Mouse (Mus musculus) ES-Bruce4 (cell line): ENCODE measurements around the gene Slc25a29.

ENCODE experiments used
- CTCF ChIP-seq: IDR thresholded peaks from one replicate; pipeline ENCODE4 v1.8.1; 2011; ENCODE audit warnings: low read depth, low read length
- POLR2A ChIP-seq: IDR thresholded peaks from one replicate; pipeline ENCODE4 v1.8.1; 2011; ENCODE audit warnings: low read length; ENCODE audit not compliant: insufficient read depth

DNA sequence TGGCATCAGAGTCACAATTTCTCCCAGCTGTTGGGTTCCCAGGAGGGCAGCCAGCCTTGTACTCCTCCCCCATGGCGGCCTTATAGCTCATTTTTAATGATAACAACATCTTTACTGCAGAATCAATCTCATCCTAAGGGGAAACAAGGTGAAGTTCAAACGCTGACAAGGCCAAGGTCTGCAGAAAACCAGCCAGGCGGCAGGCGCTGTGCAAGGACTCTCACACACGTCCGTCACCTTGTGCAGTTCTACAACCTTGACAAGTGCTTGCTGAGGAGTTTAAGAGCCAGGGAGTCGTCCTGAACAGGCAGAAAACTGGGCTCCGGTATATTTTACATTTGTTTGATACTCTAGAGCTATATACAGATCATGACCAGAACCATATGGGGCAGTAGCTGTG, 47.1 kb upstream of the Slc25a29 start:
- no peak for TF ChIP-seq CTCF
- no peak for TF ChIP-seq POLR2A
